21 mouse cellular contexts compared by ENCODE assay signal in the genomic region with DNA sequence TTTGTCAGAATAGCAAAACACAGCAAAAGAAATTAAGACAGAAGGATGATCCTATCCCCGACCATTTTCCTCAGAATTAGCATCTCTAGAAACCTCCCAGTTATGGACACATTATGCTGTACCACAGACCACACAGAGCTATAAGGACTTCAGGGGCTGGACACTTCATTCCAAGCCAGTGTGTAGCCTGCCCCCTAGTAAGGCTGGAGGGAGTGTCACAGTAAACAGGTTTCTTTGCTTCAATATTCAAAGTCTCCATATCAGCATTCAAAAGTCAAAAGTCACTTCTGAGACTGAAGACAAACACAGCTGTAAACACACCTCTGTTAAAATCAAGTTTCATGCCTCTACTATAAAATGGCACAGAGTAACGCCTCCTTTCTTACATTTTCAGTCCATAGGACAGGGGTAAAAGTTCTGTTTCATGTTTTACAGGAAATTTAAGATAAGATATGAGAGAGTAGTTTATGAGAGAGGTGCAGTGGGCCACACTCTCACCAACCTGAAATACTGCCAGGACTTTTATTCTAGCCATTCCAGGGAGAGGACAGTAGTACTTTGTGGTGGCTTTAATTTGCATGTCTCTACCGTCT.
"Had no signal": no experiment of that assay in that cellular context is flagged by ENCODE, and none has a peak within 500 bp of the region (broad histone marks: within the 10 kb centered on the region; RNA-seq: fewer than 3 reads in every experiment).

No protein-coding gene starts in this region.

- H3K27ac ChIP-seq: liver, embryonic 15.5 days; lung, embryonic 15.5 days; macrophage; midbrain, embryonic 13.5 days; midbrain, embryonic 15.5 days; neural tube, embryonic 12.5 days had no signal

- ATAC-seq: liver, postnatal 0 days; lung, postnatal 0 days; midbrain, embryonic 13.5 days; midbrain, embryonic 15.5 days had no signal

- H3K4me2 ChIP-seq: liver, embryonic 15.5 days; lung, embryonic 15.5 days; midbrain, embryonic 11.5 days; midbrain, embryonic 13.5 days; midbrain, embryonic 15.5 days; neural tube, embryonic 12.5 days had no signal

- H3K4me3 ChIP-seq: liver, embryonic 15.5 days; lung, embryonic 15.5 days; megakaryocyte, embryonic 14.5 days; midbrain, embryonic 13.5 days; midbrain, embryonic 15.5 days; neural tube, embryonic 12.5 days had no signal

- H3K9ac ChIP-seq: liver, embryonic 15.5 days; liver, postnatal 0 days; lung, embryonic 15.5 days; midbrain, embryonic 13.5 days; midbrain, embryonic 15.5 days; neural tube, embryonic 12.5 days had no signal

- DNase-seq: liver, postnatal 0 days; lung, adult 2 months; lung, postnatal 14 days; lung, postnatal 36 days; retina, postnatal 1 day; right cerebral cortex, adult 18-20 months; right cerebral cortex, postnatal 25 days; right cerebral cortex, postnatal 4 days; spleen, adult 18-20 months; thymus, adult 2 months; thymus, postnatal 25 days; thymus, postnatal 4 days had no signal

- H3K9me3 ChIP-seq: liver, embryonic 15.5 days; lung, embryonic 15.5 days; megakaryocyte, embryonic 14.5 days; midbrain, embryonic 13.5 days; midbrain, embryonic 15.5 days; neural tube, embryonic 12.5 days had no signal

- H3K36me3 ChIP-seq: liver, embryonic 15.5 days; lung, embryonic 15.5 days; midbrain, embryonic 13.5 days; midbrain, embryonic 15.5 days; neural tube, embryonic 12.5 days had no signal

- H3K27me3 ChIP-seq: liver, embryonic 15.5 days; lung, embryonic 15.5 days; megakaryocyte, embryonic 14.5 days; midbrain, embryonic 13.5 days; midbrain, embryonic 15.5 days; neural tube, embryonic 12.5 days had no signal

- H3K4me1 ChIP-seq: liver, embryonic 15.5 days; lung, embryonic 15.5 days; megakaryocyte, embryonic 14.5 days; midbrain, embryonic 13.5 days; midbrain, embryonic 15.5 days; neural tube, embryonic 12.5 days had no signal
